Comparison of ENCODE assay signal across 36 mouse cellular contexts in genomic region chr1:39540592-39540991, GRCm38 (mm10). TPM values are rescaled to one million over a fixed set of nuclear protein-coding genes. Genes with fewer than 3 reads are reported as not detected.
DNase-seq lines count a peak whose midpoint lies in the region; ATAC-seq and TF ChIP-seq lines count a peak whose summit lies in the region.
"Had no signal": no experiment of that assay in that cellular context is flagged by ENCODE, and none has a peak within 500 bp of the region (broad histone marks: within the 10 kb centered on the region; RNA-seq: fewer than 3 reads in every experiment).

No protein-coding gene starts in this region.

- H3K4me1 ChIP-seq in lung, embryonic 14.5 days (ENCODE audit: insufficient read depth) = 0 out of 2 replicates have a peak, but pooled peaks cover 4% of the 10 kb centered on the region

- no peak for ATAC-seq in lung, embryonic 14.5 days (ENCODE audit: insufficient read depth)
- ATAC-seq: activated CD4-positive, CD25-positive, alpha-beta regulatory T cell, adult 4 months; hindbrain, postnatal 0 days; intestine, embryonic 15.5 days; Patski had no signal

- no peaks in the 10 kb centered on the region for H3K27me3 ChIP-seq in lung, embryonic 14.5 days (ENCODE audit: insufficient read depth, low read length)
- H3K27me3 ChIP-seq: embryonic facial prominence, embryonic 15.5 days; forebrain, embryonic 12.5 days; hindbrain, embryonic 12.5 days; intestine, embryonic 15.5 days; liver, embryonic 13.5 days; lung, embryonic 15.5 days; megakaryocyte, embryonic 14.5 days; midbrain, embryonic 12.5 days; neural tube, embryonic 15.5 days; Patski; stomach, embryonic 15.5 days had no signal

- H3K27ac ChIP-seq in lung, embryonic 14.5 days (ENCODE audit: low read depth) = no peak overlapping the region
- H3K27ac ChIP-seq: embryonic facial prominence, embryonic 10.5 days; embryonic facial prominence, embryonic 15.5 days; forebrain, embryonic 12.5 days; hindbrain, embryonic 12.5 days; hindbrain, postnatal 0 days; intestine, embryonic 15.5 days; liver, embryonic 13.5 days; lung, embryonic 15.5 days; midbrain, embryonic 12.5 days; neural tube, embryonic 15.5 days; stomach, embryonic 15.5 days had no signal

- no peaks in the 10 kb centered on the region for H3K9me3 ChIP-seq in lung, embryonic 14.5 days (ENCODE audit: low read depth, low read length)
- H3K9me3 ChIP-seq: embryonic facial prominence, embryonic 15.5 days; intestine, embryonic 15.5 days; lung, embryonic 15.5 days; neural tube, embryonic 15.5 days; stomach, embryonic 15.5 days had no signal

- H3K4me2 ChIP-seq in lung, embryonic 14.5 days = no peak overlapping the region
- H3K4me2 ChIP-seq: embryonic facial prominence, embryonic 15.5 days; forebrain, embryonic 12.5 days; hindbrain, embryonic 12.5 days; intestine, embryonic 15.5 days; liver, embryonic 13.5 days; lung, embryonic 15.5 days; midbrain, embryonic 12.5 days; neural tube, embryonic 15.5 days; stomach, embryonic 15.5 days had no signal

- no peak overlapping the region for H3K4me3 ChIP-seq in lung, embryonic 14.5 days (ENCODE audit: low read depth, low read length)
- H3K4me3 ChIP-seq: embryonic facial prominence, embryonic 10.5 days; embryonic facial prominence, embryonic 15.5 days; forebrain, embryonic 12.5 days; hindbrain, embryonic 12.5 days; intestine, embryonic 15.5 days; liver, embryonic 13.5 days; lung, embryonic 15.5 days; midbrain, embryonic 12.5 days; neural tube, embryonic 15.5 days; stomach, embryonic 15.5 days had no signal

- H3K9ac ChIP-seq in lung, embryonic 14.5 days = no peak overlapping the region
- H3K9ac ChIP-seq: embryonic facial prominence, embryonic 15.5 days; forebrain, embryonic 12.5 days; hindbrain, embryonic 12.5 days; intestine, embryonic 15.5 days; liver, embryonic 13.5 days; lung, embryonic 15.5 days; midbrain, embryonic 12.5 days; neural tube, embryonic 15.5 days; stomach, embryonic 15.5 days had no signal

- H3K36me3 ChIP-seq in lung, embryonic 14.5 days (ENCODE audit: insufficient read depth) = peaks cover 69% of the 10 kb centered on the region

- intact Hi-C loops in heart, postnatal 25 days (cut with DNase I) = no loop called here

- peak; percentile 28; the same call in 1 of the 2 replicates for TF ChIP-seq CTCF in lung, embryonic 14.5 days (IDR thresholded peaks at IDR 0.05; ENCODE audit: low read depth)

- peak; percentile 55 for DNase-seq in heart, adult 11 months
- DNase-seq in heart, postnatal 25 days (ENCODE audit: low spot score) = no peak
- DNase-seq in lung, embryonic 14.5 days = no peak
- DNase-seq in lung, postnatal 25 days (ENCODE audit: low spot score) = no peak
- DNase-seq in ES-CJ7 (ENCODE audit: low read depth, low spot score) (peak; percentile 65), ZHBTc4 (ENCODE audit: low read depth, low spot score) (peak; percentile 59)
- no peak for DNase-seq in Muller cell, postnatal 12 days (ENCODE audit: inconsistent ontology term)
- no peak for DNase-seq in urinary bladder, postnatal 14 days (ENCODE audit: low spot score)
- DNase-seq: adrenal gland, adult 8-10 months; cerebellum, adult 8-10 months; cerebellum, postnatal 25 days; gastrocnemius, postnatal 25 days; heart, adult 18-20 months; heart, postnatal 14 days; kidney, adult 2 months; kidney, postnatal 36 days; layer of hippocampus, postnatal 36 days; left cerebral cortex, postnatal 4 days; liver, embryonic 13.5 days; lung, postnatal 4 days; retina, postnatal 1 day; right cerebral cortex, postnatal 14 days; thymus, postnatal 4 days had no signal

RNA-seq across cellular contexts. Expression of gene Cnot11, which starts 5.8 kb away (rescaled TPM):
- 10 to 100 TPM; 12.9 to 14.7 TPM for total RNA-seq in heart, postnatal 25 days (2021)
- 26.8 and 29.0 TPM in 2 replicates for polyA plus RNA-seq in lung, embryonic 14.5 days (2014; fragmentation: Nextera tagmentation; extraction: Ambion mirVana)

RNA-seq across cellular contexts. Expression of gene Rnf149, which starts 36.6 kb away (rescaled TPM):
- total RNA-seq in heart, postnatal 25 days (2021) = 1 to 10 TPM; 7.5 to 9.5 TPM
- polyA plus RNA-seq in lung, embryonic 14.5 days (2014; fragmentation: Nextera tagmentation; extraction: Ambion mirVana) = 32.8 and 33.3 TPM in 2 replicates

Comparison
In these comparisons a context has a peak if more than half of its experiments do, and no peak if none do; other contexts are left out.
1. DNase-seq: peak in heart, adult 11 months (single experiment), ES-CJ7 (single experiment) and ZHBTc4 (single experiment); none in heart, postnatal 25 days (single experiment), lung, embryonic 14.5 days (single experiment), lung, postnatal 25 days (single experiment), Muller cell, postnatal 12 days (single experiment) and urinary bladder, postnatal 14 days (single experiment).